Mouse (Mus musculus) heart, postnatal 36 days (tissue): Measurements from ENCODE around the gene Phxr2. TPM values are rescaled to one million over a fixed set of nuclear protein-coding genes. Genes with fewer than 3 reads are reported as not detected.

Experiments used
- DNase-seq, 2 experiments: peaks; one replicate each; pipeline ENCODE4 v3.0.0; 2021 to 2022
- intact Hi-C: fragments of 180-260 bp; cut with DNase I; formaldehyde crosslinking; loops from one replicate; pipeline ENCODE4 v1.15.1; 2025
- total RNA-seq, 2 experiments: library from RNA; stranded (reverse); gene quantifications; 2 replicates each; pipeline ENCODE4 v1.2.3; 2021

Gene Phxr2
- total RNA-seq, 2 experiments from 2014 or later: not detected

- no peak for DNase-seq
- intact Hi-C loops: no loop called here
These were observed 7.3 kb upstream of the Phxr2 start for GRCm38 (mm10) chr10:99133321-99133875.

- DNase-seq: no peak
- intact Hi-C loops: no loop called here
These were observed 6.6 kb upstream of the Phxr2 start for GRCm38 (mm10) chr10:99132595-99133272.

- DNase-seq: no peak
- intact Hi-C loops: no loop called here
These were observed 6.1 kb upstream of the Phxr2 start for GRCm38 (mm10) chr10:99132189-99132588.

GRCm38 (mm10) chr10:99131298-99131697 lies 5.2 kb upstream of the Phxr2 start:
- DNase-seq: no peak
- intact Hi-C loops: no loop called here

GRCm38 (mm10) chr10:99130611-99131010 lies 4.5 kb upstream of the Phxr2 start:
- peak in 1 of 2 experiments; percentile 19 for DNase-seq
- intact Hi-C loops: no loop called here

- no peak for DNase-seq
- intact Hi-C loops: no loop called here
These were observed 1.7 kb upstream of the Phxr2 start for GRCm38 (mm10) chr10:99127691-99128261.

- DNase-seq: no peak
- intact Hi-C loops: no loop called here
These were observed 829 bp upstream of the Phxr2 start for GRCm38 (mm10) chr10:99126954-99127353.

- intact Hi-C loops: no loop called here
- no peak for DNase-seq
These were observed 6.7 kb downstream of the Phxr2 start for GRCm38 (mm10) chr10:99119471-99119870.

- intact Hi-C loops: no loop called here
- no peak for DNase-seq
These were observed 7.4 kb downstream of the Phxr2 start for GRCm38 (mm10) chr10:99118697-99119096.

GRCm38 (mm10) chr10:99117876-99118275 lies 8.2 kb downstream of the Phxr2 start:
- no peak for DNase-seq
- intact Hi-C loops: no loop called here

GRCm38 (mm10) chr10:99116650-99117615 lies 9.2 kb downstream of the Phxr2 start:
- no peak for DNase-seq
- intact Hi-C loops: no loop called here

- intact Hi-C loops: no loop called here
These were observed 9.9 kb downstream of the Phxr2 start for GRCm38 (mm10) chr10:99116237-99116632.

GRCm38 (mm10) chr10:99115471-99116236 lies 10.5 kb downstream of the Phxr2 start:
- intact Hi-C loops: no loop called here
- no peak for DNase-seq

More at GRCm38 (mm10) chr10:99116237-99116632, 9.9 kb downstream of the Phxr2 start:
- DNase-seq: no peak

- DNase-seq: no peak
- intact Hi-C loops: no loop called here
These were observed 11.8 kb downstream of the Phxr2 start for GRCm38 (mm10) chr10:99114295-99114694.

- DNase-seq: no peak
- intact Hi-C loops: no loop called here
These were observed 12.6 kb downstream of the Phxr2 start for GRCm38 (mm10) chr10:99113533-99113932.

GRCm38 (mm10) chr10:99108431-99108982 lies 17.6 kb downstream of the Phxr2 start:
- no peak for DNase-seq
- intact Hi-C loops: loop anchor here (5.0 kb wide), 2 partner anchors 469 to 509 kb away; no protein-coding TSS in a partner anchor

- intact Hi-C loops: loop anchor here (5.0 kb wide), 2 partner anchors 469 to 509 kb away; no protein-coding TSS in a partner anchor
- peak; percentile 75 to 83 for DNase-seq
These were observed 18.2 kb downstream of the Phxr2 start, which contains the start of gene Galnt4 for GRCm38 (mm10) chr10:99107964-99108363. Gene Galnt4 (plus strand): TSS chr10:99108159.

GRCm38 (mm10) chr10:99106703-99107631 lies 19.2 kb downstream of the Phxr2 start, which contains the start of gene Poc1b:
Gene Poc1b (plus strand): TSS chr10:99107036.
- peak; percentile 80 to 90 for DNase-seq
- intact Hi-C loops: loop anchor here (5.0 kb wide), 2 partner anchors 470 to 510 kb away; no protein-coding TSS in a partner anchor
